Mouse (Mus musculus): ENCODE data around the gene Kcnk1. TPM values are rescaled to one million over a fixed set of nuclear protein-coding genes. Genes with fewer than 3 reads are reported as not detected.

Gene Kcnk1
- polyA plus RNA-seq, 1 experiment from 2014 or later: 25.4 TPM

DNA sequence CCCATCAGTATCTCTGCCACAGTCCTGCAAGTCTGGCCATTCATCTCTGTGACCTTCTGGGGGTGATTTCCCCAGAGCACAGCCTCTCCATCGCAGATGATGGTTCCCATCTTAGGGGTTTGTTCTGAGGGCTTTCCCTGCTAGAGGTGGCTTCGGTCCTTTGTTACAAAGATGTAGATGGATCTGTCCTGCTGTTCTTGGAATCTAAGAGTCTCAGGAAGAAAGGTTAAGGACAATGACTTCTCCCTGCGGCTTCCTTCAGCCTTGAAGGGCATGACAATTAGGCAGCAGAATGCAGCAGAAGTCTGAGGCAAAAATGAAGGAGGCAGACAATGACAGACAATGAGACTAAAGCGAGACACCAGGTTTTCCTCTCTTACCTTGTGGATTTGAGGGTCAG is 63.9 kb downstream of the Kcnk1 start:
- H3K27me3 ChIP-seq: no peaks in the 10 kb centered on the region
- no peak overlapping the region for H3K4me3 ChIP-seq (replicated peaks)
- no peak for ATAC-seq (ENCODE audit: insufficient number of reproducible peaks, low FRiP score, low TSS enrichment, low read depth)
- H3K27ac ChIP-seq (replicated peaks): no peak overlapping the region
- no peak overlapping the region for H3K4me2 ChIP-seq (replicated peaks)
- no peaks in the 10 kb centered on the region for H3K9me3 ChIP-seq (replicated peaks)
- no peak overlapping the region for H3K9ac ChIP-seq
- H3K36me3 ChIP-seq: no peaks in the 10 kb centered on the region
- no peaks in the 10 kb centered on the region for H3K4me1 ChIP-seq
- WGBS: 74% methylated on average over 4 of the region's 4 CpGs

DNA sequence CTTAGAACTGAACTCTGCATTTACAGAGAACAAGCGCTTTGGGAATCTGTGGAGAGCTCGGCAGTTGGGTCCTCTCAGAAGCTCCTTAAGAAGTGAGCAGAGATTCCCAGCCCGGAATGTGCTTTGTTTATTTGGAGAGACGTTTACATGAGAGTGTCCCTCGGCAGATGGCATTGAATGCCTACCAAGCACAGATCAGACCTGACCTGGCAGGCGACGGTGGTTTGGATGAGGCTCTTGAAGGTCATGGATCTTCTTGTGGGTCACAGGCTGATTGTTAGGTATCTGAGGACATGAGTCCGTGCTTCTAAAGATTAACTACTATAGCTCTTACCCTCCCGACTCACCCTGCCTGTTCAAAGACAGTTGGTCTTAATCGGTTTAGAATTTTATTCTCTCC is 67.9 kb downstream of the Kcnk1 start:
- no peak for ATAC-seq (ENCODE audit: insufficient number of reproducible peaks, low FRiP score, low TSS enrichment, low read depth)
- WGBS: 82% methylated on average over 10 of the region's 10 CpGs
- Histone ChIP-seq H3K36me3 (no peaks in the 10 kb centered on the region), H3K27ac (replicated peaks) (no peak overlapping the region), H3K9me3 (replicated peaks) (no peaks in the 10 kb centered on the region), H3K4me3 (replicated peaks) (no peak overlapping the region), H3K9ac (no peak overlapping the region), H3K4me2 (replicated peaks) (no peak overlapping the region), H3K27me3 (no peaks in the 10 kb centered on the region), H3K4me1 (no peaks in the 10 kb centered on the region)

DNA sequence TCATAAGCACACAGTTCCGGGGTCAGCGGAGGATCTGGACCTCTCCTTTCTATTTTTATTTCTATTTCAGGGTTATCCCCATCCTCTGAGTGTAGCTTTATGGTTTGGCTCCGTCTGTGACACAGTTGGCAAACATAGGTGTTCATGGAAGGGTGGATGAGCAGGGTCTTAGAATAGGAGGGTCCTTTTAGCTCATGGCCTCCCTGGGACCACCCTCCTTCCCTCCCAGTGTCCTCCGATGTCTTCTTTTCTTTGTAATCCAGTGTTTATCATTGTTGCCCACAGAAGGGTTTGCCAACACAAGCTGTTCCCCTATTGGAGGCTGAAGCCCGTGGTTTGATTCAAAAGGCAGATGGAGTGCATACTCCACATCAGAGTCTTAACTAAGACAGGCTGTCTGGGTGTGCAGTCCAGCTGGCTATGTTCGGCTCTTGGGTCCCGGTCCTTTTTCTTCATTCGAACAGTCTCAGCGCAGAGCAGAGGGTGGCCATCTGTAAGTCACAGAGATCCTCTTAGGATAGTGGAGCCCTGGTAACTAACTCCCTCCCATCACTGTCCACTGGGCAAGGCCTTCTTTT is 69.0 kb downstream of the Kcnk1 start:
- Histone ChIP-seq H3K9ac (no peak overlapping the region), H3K9me3 (replicated peaks) (no peaks in the 10 kb centered on the region), H3K4me3 (replicated peaks) (no peak overlapping the region), H3K27ac (replicated peaks) (no peak overlapping the region), H3K4me2 (replicated peaks) (no peak overlapping the region), H3K27me3 (no peaks in the 10 kb centered on the region), H3K36me3 (no peaks in the 10 kb centered on the region), H3K4me1 (no peaks in the 10 kb centered on the region)
- no peak for ATAC-seq (ENCODE audit: insufficient number of reproducible peaks, low FRiP score, low TSS enrichment, low read depth)
- 74% methylated on average over 9 of the region's 9 CpGs for WGBS

DNA sequence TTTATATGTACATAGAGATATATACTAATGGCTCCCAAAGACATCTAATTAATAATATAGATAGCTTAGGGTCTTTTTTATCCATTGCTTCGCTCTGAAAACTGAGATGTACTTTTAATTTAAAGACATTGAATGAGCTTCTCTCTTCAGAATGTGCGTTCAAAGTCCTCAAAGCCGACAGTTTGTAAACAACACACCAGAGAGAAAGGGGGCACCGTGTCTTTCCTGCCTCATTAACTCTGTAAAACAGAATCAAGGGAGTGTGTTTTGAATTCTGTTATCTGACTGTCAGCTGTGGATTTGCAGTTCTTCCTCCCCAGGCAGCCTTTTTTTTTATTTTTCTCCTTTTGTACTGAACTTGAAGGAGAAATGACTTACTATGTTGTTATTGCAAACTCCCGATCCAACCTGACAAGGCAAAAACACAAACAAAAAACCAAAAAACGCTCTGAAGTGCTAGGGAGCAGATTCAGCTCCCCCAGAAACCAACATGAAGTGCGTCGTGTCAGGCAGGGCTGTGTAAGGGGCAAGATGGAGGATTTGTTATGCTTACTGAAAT is 69.7 kb downstream of the Kcnk1 start:
- Histone ChIP-seq H3K4me2 (replicated peaks) (no peak overlapping the region), H3K27ac (replicated peaks) (no peak overlapping the region), H3K27me3 (no peaks in the 10 kb centered on the region), H3K9ac (no peak overlapping the region), H3K4me3 (replicated peaks) (no peak overlapping the region), H3K36me3 (no peaks in the 10 kb centered on the region), H3K4me1 (no peaks in the 10 kb centered on the region), H3K9me3 (replicated peaks) (no peaks in the 10 kb centered on the region)
- WGBS: 43% methylated on average over 8 of the region's 8 CpGs
- no peak for ATAC-seq (ENCODE audit: insufficient number of reproducible peaks, low FRiP score, low TSS enrichment, low read depth)

DNA sequence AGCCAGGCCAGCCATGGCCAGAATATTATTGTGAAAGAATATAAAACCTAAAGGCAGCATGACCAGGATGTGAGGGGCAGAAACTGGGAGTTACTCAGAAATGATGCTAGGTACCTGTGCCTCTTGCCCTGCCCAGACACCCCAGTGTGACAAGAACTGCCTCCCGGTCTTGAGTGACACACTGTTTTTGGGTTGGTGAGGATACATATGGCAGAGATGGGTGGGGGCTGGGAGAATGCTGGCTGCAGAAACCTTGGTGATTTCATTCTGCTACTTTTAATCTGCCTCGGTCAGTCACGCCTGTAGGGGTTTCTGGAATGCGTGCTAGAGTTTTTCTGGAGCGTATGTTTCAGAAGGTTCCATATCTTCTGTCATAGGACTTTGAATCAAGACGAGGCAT is 72.3 kb downstream of the Kcnk1 start:
- no peak overlapping the region for H3K27ac ChIP-seq (replicated peaks)
- H3K9ac ChIP-seq: no peak overlapping the region
- no peak overlapping the region for H3K4me3 ChIP-seq (replicated peaks)
- no peaks in the 10 kb centered on the region for H3K36me3 ChIP-seq
- no peaks in the 10 kb centered on the region for H3K9me3 ChIP-seq (replicated peaks)
- H3K4me1 ChIP-seq: no peaks in the 10 kb centered on the region
- H3K4me2 ChIP-seq (replicated peaks): no peak overlapping the region
- no peak for ATAC-seq (ENCODE audit: insufficient number of reproducible peaks, low FRiP score, low TSS enrichment, low read depth)
- WGBS: 39% methylated on average over 6 of the region's 6 CpGs
- H3K27me3 ChIP-seq: no peaks in the 10 kb centered on the region

DNA sequence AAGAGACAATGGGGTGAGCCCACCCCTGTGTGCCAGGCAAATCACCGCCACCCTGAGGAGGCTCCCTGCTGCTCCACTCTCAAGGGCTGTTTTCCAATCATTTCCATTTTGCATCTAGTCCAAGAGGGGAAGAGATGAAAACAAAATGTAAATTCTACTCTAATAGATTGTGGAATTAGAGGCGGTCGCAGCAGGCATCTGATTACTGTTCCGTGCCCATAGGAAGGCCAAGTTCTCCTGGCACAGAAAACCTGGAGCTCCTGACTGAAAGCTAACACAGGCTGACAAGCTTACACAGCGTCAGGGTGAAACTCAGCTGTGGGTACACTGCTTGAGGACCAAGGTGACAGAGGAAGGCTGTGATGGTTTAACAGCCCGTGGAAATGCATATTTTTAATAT is 73.2 kb downstream of the Kcnk1 start:
- Histone ChIP-seq H3K27me3 (no peaks in the 10 kb centered on the region), H3K4me2 (replicated peaks) (no peak overlapping the region), H3K36me3 (no peaks in the 10 kb centered on the region), H3K4me1 (no peaks in the 10 kb centered on the region), H3K27ac (replicated peaks) (no peak overlapping the region), H3K9ac (no peak overlapping the region), H3K9me3 (replicated peaks) (no peaks in the 10 kb centered on the region), H3K4me3 (replicated peaks) (no peak overlapping the region)
- WGBS: 65% methylated on average over 6 of the region's 6 CpGs
- no peak for ATAC-seq (ENCODE audit: insufficient number of reproducible peaks, low FRiP score, low TSS enrichment, low read depth)

DNA sequence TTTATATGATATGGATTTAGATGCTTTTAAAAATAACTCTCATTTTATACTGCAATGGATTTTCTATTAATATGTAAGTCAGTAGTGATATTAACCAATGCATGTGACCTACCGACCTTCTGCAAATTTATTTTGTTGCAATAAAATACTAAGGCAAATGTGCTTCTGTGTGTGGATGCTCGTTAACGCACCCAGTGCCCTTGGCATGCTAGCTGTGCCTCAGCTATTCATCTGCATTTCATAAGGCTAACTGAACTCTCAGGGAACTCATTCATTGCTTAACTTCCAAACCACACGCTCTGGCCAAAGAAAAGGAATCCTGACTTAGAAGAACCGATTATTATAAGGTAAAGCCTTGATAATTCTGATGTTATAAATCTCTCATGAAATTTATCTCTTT is 77.7 kb downstream of the Kcnk1 start:
- Histone ChIP-seq H3K4me1 (no peaks in the 10 kb centered on the region), H3K36me3 (no peaks in the 10 kb centered on the region), H3K9ac (no peak overlapping the region), H3K27me3 (no peaks in the 10 kb centered on the region), H3K27ac (replicated peaks) (no peak overlapping the region), H3K9me3 (replicated peaks) (no peaks in the 10 kb centered on the region), H3K4me2 (replicated peaks) (no peak overlapping the region), H3K4me3 (replicated peaks) (no peak overlapping the region)
- WGBS: 52% methylated on average over 5 of the region's 5 CpGs
- no peak for ATAC-seq (ENCODE audit: insufficient number of reproducible peaks, low FRiP score, low TSS enrichment, low read depth)

DNA sequence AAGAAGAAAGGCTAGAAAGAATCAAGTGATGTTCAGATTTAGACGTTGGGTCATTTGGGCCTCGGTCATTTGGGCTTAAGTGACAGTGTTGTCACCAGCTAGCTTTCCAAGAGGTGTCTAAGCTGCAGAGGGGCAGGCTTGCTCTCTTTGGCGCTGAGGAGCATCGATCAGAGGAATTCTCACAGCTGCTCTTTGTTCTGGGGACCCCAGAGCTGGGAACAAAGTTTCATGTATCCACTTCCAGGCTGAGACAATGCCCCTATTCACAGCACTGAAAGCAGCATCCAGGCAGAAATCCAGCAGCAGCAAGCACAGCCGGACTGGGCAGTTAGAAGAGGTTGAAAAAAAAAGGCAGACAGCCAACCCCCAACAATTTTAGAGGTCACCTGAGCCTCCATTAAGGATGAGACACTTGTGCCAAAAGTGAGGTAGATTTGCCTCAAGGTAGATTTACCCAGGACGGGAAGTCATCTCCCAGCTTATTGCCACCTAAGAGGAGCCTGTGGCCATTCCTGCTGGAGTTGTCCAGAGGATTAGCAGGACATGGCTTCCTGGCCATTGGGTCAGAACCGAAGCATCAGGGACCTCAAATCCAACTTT is 78.3 kb downstream of the Kcnk1 start:
- WGBS: 24% methylated on average over 7 of the region's 7 CpGs
- no peaks in the 10 kb centered on the region for H3K27me3 ChIP-seq
- no peak overlapping the region for H3K4me3 ChIP-seq (replicated peaks)
- H3K9me3 ChIP-seq (replicated peaks): no peaks in the 10 kb centered on the region
- no peaks in the 10 kb centered on the region for H3K36me3 ChIP-seq
- ATAC-seq (ENCODE audit: insufficient number of reproducible peaks, low FRiP score, low TSS enrichment, low read depth): peak; percentile 51; the same call in 1 of the 2 replicates
- H3K27ac ChIP-seq (replicated peaks): no peak overlapping the region
- H3K4me1 ChIP-seq: no peaks in the 10 kb centered on the region
- H3K4me2 ChIP-seq (replicated peaks): no peak overlapping the region
- no peak overlapping the region for H3K9ac ChIP-seq

DNA sequence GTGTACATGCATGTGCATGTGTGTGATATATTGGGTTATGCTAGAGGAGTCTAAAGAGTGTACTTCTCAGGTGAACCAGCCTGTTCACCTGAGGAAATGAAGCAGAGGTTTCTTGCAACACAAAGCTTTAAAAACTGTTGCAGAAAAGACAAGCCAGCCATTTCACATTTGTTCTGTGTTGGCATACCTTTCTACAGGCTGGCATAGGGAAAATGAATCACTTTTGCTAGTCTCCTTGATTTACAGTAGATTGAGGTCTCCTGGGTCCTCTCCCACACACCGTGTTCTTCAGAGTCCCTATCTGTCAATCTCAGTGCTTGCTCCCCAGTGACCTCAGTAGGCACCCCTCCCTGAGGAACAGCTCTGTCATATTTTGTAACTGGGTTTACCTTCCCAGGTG is 79.1 kb downstream of the Kcnk1 start:
- no peak for ATAC-seq (ENCODE audit: insufficient number of reproducible peaks, low FRiP score, low TSS enrichment, low read depth)
- 57% methylated on average over 1 of the region's 1 CpGs for WGBS
- no peaks in the 10 kb centered on the region for H3K4me1 ChIP-seq

DNA sequence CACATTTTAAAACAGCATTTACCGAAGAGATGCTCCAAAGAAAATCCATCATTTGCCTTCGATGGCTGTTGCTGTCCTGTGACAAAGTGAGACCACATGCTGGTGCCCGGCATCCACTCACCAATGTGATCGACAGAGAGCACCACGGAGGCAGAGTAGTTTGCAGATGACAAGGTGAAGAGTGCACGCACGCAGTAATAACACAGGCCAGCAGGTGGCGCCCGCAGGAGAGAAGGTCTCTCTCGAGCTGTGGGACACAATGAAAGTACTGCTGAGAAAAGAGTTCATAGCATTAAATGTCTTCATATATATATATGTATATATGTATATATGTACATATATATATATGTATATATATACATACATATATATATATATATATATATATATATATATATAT is 80.4 kb downstream of the Kcnk1 start:
- Histone ChIP-seq H3K4me3 (replicated peaks) (no peak overlapping the region), H3K9me3 (replicated peaks) (no peaks in the 10 kb centered on the region), H3K27ac (replicated peaks) (no peak overlapping the region), H3K4me1 (no peaks in the 10 kb centered on the region), H3K4me2 (replicated peaks) (no peak overlapping the region), H3K27me3 (no peaks in the 10 kb centered on the region), H3K36me3 (no peaks in the 10 kb centered on the region), H3K9ac (no peak overlapping the region)
- 13% methylated on average over 10 of the region's 10 CpGs for WGBS
- ATAC-seq (ENCODE audit: insufficient number of reproducible peaks, low FRiP score, low TSS enrichment, low read depth): no peak

More for the DNA sequence above, 79.1 kb downstream of the Kcnk1 start:
- H3K27me3 ChIP-seq: no peaks in the 10 kb centered on the region
- no peak overlapping the region for H3K9ac ChIP-seq
- no peak overlapping the region for H3K4me2 ChIP-seq (replicated peaks)
- no peak overlapping the region for H3K27ac ChIP-seq (replicated peaks)
- H3K36me3 ChIP-seq: no peaks in the 10 kb centered on the region
- H3K4me3 ChIP-seq (replicated peaks): no peak overlapping the region
- H3K9me3 ChIP-seq (replicated peaks): no peaks in the 10 kb centered on the region
